Mouse (Mus musculus): Measurements from ENCODE around the gene Gm9970. TPM values are rescaled to one million over a fixed set of nuclear protein-coding genes. Genes with fewer than 3 reads are reported as not detected.

Gm9970 gene
- polyA plus RNA-seq, 1 experiment from 2014 or later: 0.41 TPM

- Histone ChIP-seq H3K27me3 (ENCODE audit: control insufficient read depth, insufficient read depth, low read length) (no peaks in the 10 kb centered on the region), H3K4me1 (ENCODE audit: control insufficient read depth in 2 of 2, insufficient read depth in 2 of 2, low read length in 2 of 2) (peaks cover 5 to 21% of the 10 kb centered on the region in 2 experiments; a peak in 3 of 4 replicates), H3K9ac (ENCODE audit: low read length) (no peak overlapping the region), H3K4me2 (ENCODE audit: low read length) (no peak overlapping the region), H3K27ac (replicated peaks in 1 of 2; ENCODE audit: control insufficient read depth in 1 of 2, insufficient read depth in 1 of 2, low read depth in 2 of 2, low read length in 2 of 2) (no peak overlapping the region), H3K4me3 (ENCODE audit: control insufficient read depth in 1 of 2, insufficient read depth in 1 of 2, low read depth in 1 of 2, low read length in 2 of 2) (no peak overlapping the region), H3K9me3 (ENCODE audit: control insufficient read depth, low read length) (no peaks in the 10 kb centered on the region), H3K36me3 (ENCODE audit: control insufficient read depth, insufficient read depth, low read length) (no peaks in the 10 kb centered on the region)
- WGBS: 91% methylated on average over 9 of the region's 9 CpGs
- no peak for ATAC-seq (ENCODE audit: insufficient number of reproducible peaks, insufficient read depth, low FRiP score, low read depth)
Observed at GRCm38 (mm10) chr5:31222696-31223095, 18.3 kb downstream of the Gm9970 start.

GRCm38 (mm10) chr5:31221304-31221945, 19.6 kb downstream of the Gm9970 start:
- WGBS: 18% methylated on average over 11 of the region's 11 CpGs
- H3K9ac ChIP-seq (ENCODE audit: low read length): peak overlapping the region; percentile 88
- peak overlapping the region; percentile 83 to 92 for H3K27ac ChIP-seq (replicated peaks in 1 of 2; ENCODE audit: control insufficient read depth in 1 of 2, insufficient read depth in 1 of 2, low read depth in 2 of 2, low read length in 2 of 2)
- ATAC-seq (ENCODE audit: insufficient number of reproducible peaks, insufficient read depth, low FRiP score, low read depth): no peak
- H3K4me2 ChIP-seq (ENCODE audit: low read length): peak overlapping the region; percentile 84
- no peaks in the 10 kb centered on the region for H3K36me3 ChIP-seq (ENCODE audit: control insufficient read depth, insufficient read depth, low read length)
- peak overlapping the region; percentile 75 to 93 for H3K4me3 ChIP-seq (ENCODE audit: control insufficient read depth in 1 of 2, insufficient read depth in 1 of 2, low read depth in 1 of 2, low read length in 2 of 2)
- H3K9me3 ChIP-seq (ENCODE audit: control insufficient read depth, low read length): no peaks in the 10 kb centered on the region
- H3K27me3 ChIP-seq (ENCODE audit: control insufficient read depth, insufficient read depth, low read length): no peaks in the 10 kb centered on the region
- peaks cover 5 to 21% of the 10 kb centered on the region in 2 experiments; a peak in 3 of 4 replicates for H3K4me1 ChIP-seq (ENCODE audit: control insufficient read depth in 2 of 2, insufficient read depth in 2 of 2, low read length in 2 of 2)

GRCm38 (mm10) chr5:31220448-31221303, 20.4 kb downstream of the Gm9970 start, which contains the start of gene Ppm1g:
Ppm1g (minus strand) TSS chr5:31220687.
- Histone ChIP-seq H3K4me3 (ENCODE audit: control insufficient read depth in 1 of 2, insufficient read depth in 1 of 2, low read depth in 1 of 2, low read length in 2 of 2) (peak within 1 kb of the TSS; percentile 75 to 93), H3K27ac (replicated peaks in 1 of 2; ENCODE audit: control insufficient read depth in 1 of 2, insufficient read depth in 1 of 2, low read depth in 2 of 2, low read length in 2 of 2) (peak within 1 kb of the TSS; percentile 83 to 92), H3K4me2 (ENCODE audit: low read length) (peak within 1 kb of the TSS; percentile 84), H3K9ac (ENCODE audit: low read length) (peak within 1 kb of the TSS; percentile 88), H3K27me3 (ENCODE audit: control insufficient read depth, insufficient read depth, low read length) (no peaks in the 10 kb centered on the region), H3K4me1 (ENCODE audit: control insufficient read depth in 2 of 2, insufficient read depth in 2 of 2, low read length in 2 of 2) (peaks cover 5 to 21% of the 10 kb centered on the region in 2 experiments; a peak in 3 of 4 replicates), H3K9me3 (ENCODE audit: control insufficient read depth, low read length) (no peaks in the 10 kb centered on the region), H3K36me3 (ENCODE audit: control insufficient read depth, insufficient read depth, low read length) (no peaks in the 10 kb centered on the region)
- WGBS: under 1% methylated on average over 68 of the region's 70 CpGs
- peak; percentile 97 for ATAC-seq (ENCODE audit: insufficient number of reproducible peaks, insufficient read depth, low FRiP score, low read depth)

- ATAC-seq (ENCODE audit: insufficient number of reproducible peaks, insufficient read depth, low FRiP score, low read depth): peak; percentile 55
- 0% methylated on average over 39 of the region's 40 CpGs for WGBS
- Histone ChIP-seq H3K27me3 (ENCODE audit: control insufficient read depth, insufficient read depth, low read length) (no peaks in the 10 kb centered on the region), H3K9ac (ENCODE audit: low read length) (peak overlapping the region; percentile 88), H3K4me2 (ENCODE audit: low read length) (peak overlapping the region; percentile 84), H3K4me3 (ENCODE audit: control insufficient read depth in 1 of 2, insufficient read depth in 1 of 2, low read depth in 1 of 2, low read length in 2 of 2) (peak overlapping the region; percentile 57 to 93), H3K4me1 (ENCODE audit: control insufficient read depth in 2 of 2, insufficient read depth in 2 of 2, low read length in 2 of 2) (peaks cover 5 to 21% of the 10 kb centered on the region in 2 experiments; a peak in 3 of 4 replicates), H3K36me3 (ENCODE audit: control insufficient read depth, insufficient read depth, low read length) (no peaks in the 10 kb centered on the region), H3K27ac (replicated peaks in 1 of 2; ENCODE audit: control insufficient read depth in 1 of 2, insufficient read depth in 1 of 2, low read depth in 2 of 2, low read length in 2 of 2) (peak overlapping the region; percentile 58 to 83), H3K9me3 (ENCODE audit: control insufficient read depth, low read length) (no peaks in the 10 kb centered on the region)
Observed at GRCm38 (mm10) chr5:31219911-31220447, 21.1 kb downstream of the Gm9970 start.

GRCm38 (mm10) chr5:31219474-31219873, 21.6 kb downstream of the Gm9970 start:
- no peaks in the 10 kb centered on the region for H3K27me3 ChIP-seq (ENCODE audit: control insufficient read depth, insufficient read depth, low read length)
- no peak for ATAC-seq (ENCODE audit: insufficient number of reproducible peaks, insufficient read depth, low FRiP score, low read depth)
- no peaks in the 10 kb centered on the region for H3K36me3 ChIP-seq (ENCODE audit: control insufficient read depth, insufficient read depth, low read length)
- H3K9ac ChIP-seq (ENCODE audit: low read length): peak overlapping the region; percentile 88
- peak overlapping the region; percentile 58 to 83 for H3K27ac ChIP-seq (replicated peaks in 1 of 2; ENCODE audit: control insufficient read depth in 1 of 2, insufficient read depth in 1 of 2, low read depth in 2 of 2, low read length in 2 of 2)
- peaks cover 5 to 21% of the 10 kb centered on the region in 2 experiments; a peak in 3 of 4 replicates for H3K4me1 ChIP-seq (ENCODE audit: control insufficient read depth in 2 of 2, insufficient read depth in 2 of 2, low read length in 2 of 2)
- under 1% methylated on average over 11 of the region's 11 CpGs for WGBS
- peak overlapping the region; percentile 57 to 93 for H3K4me3 ChIP-seq (ENCODE audit: control insufficient read depth in 1 of 2, insufficient read depth in 1 of 2, low read depth in 1 of 2, low read length in 2 of 2)
- peak overlapping the region; percentile 84 for H3K4me2 ChIP-seq (ENCODE audit: low read length)
- no peaks in the 10 kb centered on the region for H3K9me3 ChIP-seq (ENCODE audit: control insufficient read depth, low read length)

GRCm38 (mm10) chr5:31219070-31219469, 22.0 kb downstream of the Gm9970 start:
- WGBS: 4% methylated on average over 2 of the region's 2 CpGs
- no peak for ATAC-seq (ENCODE audit: insufficient number of reproducible peaks, insufficient read depth, low FRiP score, low read depth)
- Histone ChIP-seq H3K9me3 (ENCODE audit: control insufficient read depth, low read length) (no peaks in the 10 kb centered on the region), H3K27ac (replicated peaks in 1 of 2; ENCODE audit: control insufficient read depth in 1 of 2, insufficient read depth in 1 of 2, low read depth in 2 of 2, low read length in 2 of 2) (peak overlapping the region in 1 of 2 experiments; percentile 6; a peak in 1 of 4 replicates), H3K9ac (ENCODE audit: low read length) (peak overlapping the region; percentile 88), H3K4me2 (ENCODE audit: low read length) (peak overlapping the region; percentile 84), H3K4me1 (ENCODE audit: control insufficient read depth in 2 of 2, insufficient read depth in 2 of 2, low read length in 2 of 2) (peaks cover 5 to 21% of the 10 kb centered on the region in 2 experiments; a peak in 3 of 4 replicates), H3K36me3 (ENCODE audit: control insufficient read depth, insufficient read depth, low read length) (no peaks in the 10 kb centered on the region), H3K27me3 (ENCODE audit: control insufficient read depth, insufficient read depth, low read length) (no peaks in the 10 kb centered on the region), H3K4me3 (ENCODE audit: control insufficient read depth in 1 of 2, insufficient read depth in 1 of 2, low read depth in 1 of 2, low read length in 2 of 2) (peak overlapping the region in 1 of 2 experiments; percentile 93; a peak in 2 of 4 replicates)

GRCm38 (mm10) chr5:31218294-31218693, 22.7 kb downstream of the Gm9970 start:
- H3K36me3 ChIP-seq (ENCODE audit: control insufficient read depth, insufficient read depth, low read length): no peaks in the 10 kb centered on the region
- no peak overlapping the region for H3K4me3 ChIP-seq (ENCODE audit: control insufficient read depth in 1 of 2, insufficient read depth in 1 of 2, low read depth in 1 of 2, low read length in 2 of 2)
- 46% methylated on average over 7 of the region's 7 CpGs for WGBS
- no peaks in the 10 kb centered on the region for H3K27me3 ChIP-seq (ENCODE audit: control insufficient read depth, insufficient read depth, low read length)
- H3K27ac ChIP-seq (replicated peaks in 1 of 2; ENCODE audit: control insufficient read depth in 1 of 2, insufficient read depth in 1 of 2, low read depth in 2 of 2, low read length in 2 of 2): no peak overlapping the region
- H3K9ac ChIP-seq (ENCODE audit: low read length): no peak overlapping the region; the same call in 1 of the 2 replicates
- peaks cover 5 to 21% of the 10 kb centered on the region in 2 experiments; a peak in 3 of 4 replicates for H3K4me1 ChIP-seq (ENCODE audit: control insufficient read depth in 2 of 2, insufficient read depth in 2 of 2, low read length in 2 of 2)
- no peaks in the 10 kb centered on the region for H3K9me3 ChIP-seq (ENCODE audit: control insufficient read depth, low read length)
- ATAC-seq (ENCODE audit: insufficient number of reproducible peaks, insufficient read depth, low FRiP score, low read depth): no peak
- no peak overlapping the region for H3K4me2 ChIP-seq (ENCODE audit: low read length)

Measured in heart, embryonic 14.5 days (tissue).